Mouse (Mus musculus) hematopoietic stem cell, adult 5-6 weeks (primary cell): ENCODE results near the gene Rhcg. TPM values are rescaled to one million over a fixed set of nuclear protein-coding genes. Genes with fewer than 3 reads are reported as not detected.

ENCODE experiments used
- ATAC-seq, 2 experiments: fragments of 125-278 bp in 1 of 2; replicated peaks in 1 of 2; 2 replicates each; pipeline ENCODE4 v1.8.0; 2016 to 2017; ENCODE audit warnings: inconsistent platforms in 2 of 2, mild to moderate bottlenecking in 2 of 2, moderate number of reproducible peaks in 2 of 2, low read depth in 1 of 2, moderate TSS enrichment in 1 of 2; ENCODE audit not compliant: low FRiP score in 2 of 2, poor library complexity in 2 of 2, severe bottlenecking in 2 of 2, insufficient read depth in 1 of 2, low TSS enrichment in 1 of 2
- total RNA-seq: library from RNA; stranded (forward); fragments of 172-1452, 232-1000 nt; gene quantifications from 2 replicates; pipeline ENCODE4 v1.2.3, GENCODE M21; 2017

Gene Rhcg
- total RNA-seq, 1 experiment from 2014 or later: not detected

DNA sequence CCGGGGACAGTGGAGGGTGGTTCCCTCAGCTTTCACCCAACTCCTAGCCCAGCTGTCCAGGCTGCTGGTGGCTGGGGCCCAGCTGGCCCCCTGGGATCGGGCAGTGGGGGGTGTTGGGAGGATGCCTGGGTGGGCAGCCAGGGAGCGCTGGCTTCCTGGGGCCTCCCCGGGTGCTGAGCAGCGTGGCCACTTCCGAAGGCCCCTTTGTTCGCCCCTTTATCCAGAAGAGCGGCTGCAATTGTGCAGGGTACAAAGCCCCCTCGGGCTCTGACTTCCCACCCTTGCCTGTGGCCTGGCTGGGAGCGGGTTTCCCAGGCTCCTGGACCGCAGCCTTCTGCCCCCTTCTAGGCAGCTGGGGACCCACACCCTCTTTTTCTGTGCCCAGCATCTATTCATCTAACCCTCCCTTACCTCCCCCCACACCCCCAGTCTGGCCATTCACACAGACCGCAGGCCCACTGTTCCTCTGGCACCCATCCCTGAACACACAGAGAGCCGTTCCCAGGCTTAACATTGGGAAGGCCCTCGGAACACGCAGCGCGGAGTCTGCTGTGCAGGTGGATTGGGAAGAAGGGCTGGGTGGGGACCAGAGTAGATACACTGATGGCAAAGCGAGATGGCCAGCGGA, 45.2 kb downstream of the Rhcg start:
- no peak for ATAC-seq

DNA sequence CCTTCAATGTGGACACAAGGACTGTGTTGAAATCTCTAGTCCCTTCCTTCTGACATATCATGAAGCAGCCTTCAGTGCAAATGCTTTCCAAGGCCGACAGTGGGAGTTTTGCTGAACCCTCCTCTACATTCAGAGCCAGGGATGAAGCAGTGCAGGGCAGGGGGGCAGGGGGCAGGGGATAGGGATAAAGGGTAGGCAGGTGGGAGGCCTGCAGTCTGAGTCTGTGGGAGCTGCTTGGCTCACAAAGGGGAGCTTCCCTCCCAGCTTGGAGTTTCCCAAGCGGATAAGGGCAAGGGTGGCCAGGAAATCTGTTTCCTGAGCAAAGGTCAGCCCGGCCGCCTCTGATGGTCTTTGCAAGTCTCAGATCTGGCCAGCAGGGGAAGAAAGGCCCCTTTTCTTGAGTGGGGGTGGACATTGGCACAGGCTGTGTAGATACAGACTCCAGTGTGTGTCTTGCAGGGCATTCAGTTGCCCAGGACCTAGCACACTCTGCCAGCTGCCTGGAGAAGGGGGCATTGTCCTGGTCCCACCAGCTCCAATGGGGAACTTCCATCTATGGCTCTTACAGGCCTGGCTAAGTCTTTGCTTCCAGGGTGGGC, 48.4 kb downstream of the Rhcg start:
- ATAC-seq: 0 out of 4 replicates have a peak, but pooled peaks of 1 of the 2 experiments have one; percentile 7

DNA sequence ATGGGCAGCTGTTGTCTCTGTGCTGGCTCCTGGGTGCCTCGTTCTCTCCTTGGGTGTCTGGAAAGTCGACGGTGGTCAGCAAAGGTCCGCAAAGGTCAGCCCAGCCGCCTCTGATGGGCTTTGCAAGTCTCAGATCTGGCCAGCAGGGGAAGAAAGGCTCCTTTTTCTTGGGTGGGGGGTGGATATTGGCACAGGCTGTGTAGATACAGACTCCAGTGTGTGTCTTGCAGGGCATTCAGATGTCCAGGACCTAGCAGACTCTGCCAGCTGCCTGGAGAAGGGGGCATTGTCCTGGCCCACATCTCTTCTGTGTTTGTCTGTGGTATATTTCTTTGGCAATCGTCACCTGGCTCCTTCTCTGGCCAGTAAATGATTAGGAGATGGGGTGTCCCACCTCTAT, 49.2 kb downstream of the Rhcg start:
- no peak for ATAC-seq

DNA sequence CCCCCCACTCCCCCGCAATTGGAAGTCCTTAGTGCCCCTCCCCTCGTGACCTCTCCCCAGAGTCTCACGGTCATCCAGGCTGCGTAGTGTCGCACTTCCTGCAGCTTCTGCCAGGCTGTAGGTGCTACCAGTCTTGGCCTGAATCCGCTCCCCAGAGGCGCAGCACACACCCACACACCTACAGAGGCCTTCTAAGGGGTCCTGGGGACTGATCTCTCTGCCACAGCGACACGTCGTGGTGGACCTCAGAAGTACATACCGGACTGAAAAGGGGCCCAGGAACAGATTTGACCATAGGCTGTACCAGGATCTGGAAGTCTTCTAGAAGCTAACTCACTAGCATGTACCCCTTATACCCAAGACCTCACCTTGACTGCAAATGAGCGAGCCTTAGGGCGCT, 53.8 kb downstream of the Rhcg start:
- ATAC-seq: peak; percentile 42; a peak in 1 of 4 replicates

DNA sequence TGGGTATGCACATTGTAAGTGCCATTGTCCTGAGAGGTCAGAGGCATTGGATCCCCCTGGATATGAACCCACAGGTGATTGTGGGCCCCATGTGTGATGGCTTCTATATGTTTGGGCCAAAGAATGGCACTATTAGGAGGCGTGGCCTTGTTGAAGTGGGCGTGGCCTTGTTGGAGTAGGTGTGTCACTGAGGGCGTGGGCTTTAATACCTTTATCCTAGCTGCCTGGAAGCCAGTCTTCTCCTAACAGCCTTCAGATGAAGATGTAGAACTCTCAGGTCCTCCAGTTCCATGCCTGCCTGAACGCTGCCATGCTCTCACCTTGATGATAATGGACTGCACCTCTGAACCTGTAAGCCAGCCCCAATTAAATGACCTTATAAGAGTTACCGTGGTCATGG, 55.1 kb downstream of the Rhcg start:
- no peak for ATAC-seq

DNA sequence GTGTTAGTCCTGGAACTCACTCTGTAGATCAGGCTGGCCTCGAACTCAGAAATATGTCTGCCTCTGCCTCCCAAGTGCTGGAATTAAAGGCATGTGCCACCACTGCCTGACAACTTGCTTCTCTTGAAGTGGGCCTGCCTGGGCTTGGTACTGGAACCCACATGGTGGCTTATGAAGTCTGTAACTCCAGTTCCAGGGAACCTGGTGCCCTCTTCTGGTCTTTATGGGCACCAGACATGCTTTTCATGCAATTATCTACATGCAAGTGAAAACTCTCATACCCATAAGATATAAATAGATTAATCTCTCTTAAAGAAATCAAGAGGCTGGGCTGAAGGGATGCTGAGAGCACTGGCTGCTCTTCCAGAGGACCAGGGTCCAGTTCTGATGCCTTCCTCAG, 58.8 kb downstream of the Rhcg start:
- no peak for ATAC-seq

DNA sequence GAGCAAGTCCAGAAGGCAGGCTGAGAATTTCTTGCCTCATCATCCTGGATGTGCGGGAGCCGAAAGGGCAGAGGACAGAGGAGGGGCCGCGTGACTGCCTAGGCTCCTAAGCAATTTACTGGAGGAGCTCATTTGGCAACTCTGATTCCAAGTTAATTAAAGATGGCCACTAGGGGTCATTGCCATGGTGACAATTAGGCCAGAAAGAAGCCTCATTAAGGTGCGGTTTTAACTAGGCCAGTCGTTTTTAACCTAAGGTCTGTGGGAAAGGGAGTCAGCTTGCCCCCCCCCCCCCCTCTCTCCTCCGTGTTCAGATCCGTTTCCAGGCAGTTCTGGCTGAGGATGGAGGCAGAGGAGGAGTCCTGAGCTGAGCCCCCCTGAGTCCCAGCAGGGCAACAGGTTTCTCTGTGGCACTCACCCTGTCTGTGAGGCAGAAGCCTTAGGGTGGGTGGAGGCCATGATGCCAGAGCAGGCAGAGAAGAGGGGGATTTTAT, 59.7 kb downstream of the Rhcg start:
- ATAC-seq: no peak

DNA sequence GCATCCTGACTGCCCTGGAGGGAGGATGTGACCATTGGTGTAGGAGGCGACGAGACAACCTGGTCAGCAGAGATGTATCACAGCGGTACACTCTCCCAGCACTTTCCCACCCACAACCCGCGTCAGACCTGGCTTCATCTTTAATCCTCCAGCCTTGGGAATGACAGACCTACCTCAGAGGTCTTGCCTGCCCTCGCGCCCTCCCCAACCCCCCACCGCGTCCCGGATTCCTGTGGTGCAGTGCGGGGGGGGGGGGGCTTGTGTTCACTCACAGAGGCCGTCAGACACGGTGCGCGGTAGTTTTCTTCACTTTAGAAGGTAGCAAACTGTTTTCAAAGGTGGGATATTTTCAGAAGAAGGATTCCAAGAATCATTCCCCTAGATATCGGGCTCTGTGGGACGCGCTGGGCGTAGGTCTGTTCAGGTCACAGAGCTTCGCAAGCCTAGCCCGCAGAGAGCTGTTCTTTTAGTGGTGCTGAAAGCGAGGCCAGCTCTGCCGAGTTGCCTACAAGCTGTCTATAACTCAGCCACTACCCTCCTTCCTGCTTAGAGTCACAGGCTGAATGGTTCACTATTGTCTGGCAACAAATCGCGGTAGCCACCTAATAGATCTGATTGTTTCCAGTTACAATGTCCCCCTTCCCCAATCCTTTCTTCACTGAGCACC, 62.0 kb downstream of the Rhcg start:
- ATAC-seq: peak in 1 of 2 experiments; percentile 69; a peak in 1 of 4 replicates

DNA sequence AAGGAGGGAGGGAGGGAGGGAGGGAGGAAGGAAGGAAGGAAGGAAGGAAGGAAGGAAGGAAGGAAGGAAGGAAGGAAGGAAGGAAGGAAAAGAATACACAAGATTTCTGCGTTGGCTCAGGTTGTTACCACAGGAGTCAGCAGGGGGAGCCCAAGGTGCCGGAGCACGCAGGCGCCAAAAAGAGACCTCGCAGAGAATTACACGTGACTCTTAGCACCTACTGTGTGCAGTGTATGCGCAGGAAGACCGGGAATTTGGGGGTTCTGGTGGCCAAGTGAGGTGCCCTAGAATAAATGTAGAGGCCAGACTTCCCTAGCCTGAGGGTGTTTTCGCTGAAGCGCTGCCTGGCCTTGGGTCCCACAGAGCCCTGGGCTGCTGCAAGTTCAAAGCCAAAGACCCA, 64.8 kb downstream of the Rhcg start:
- ATAC-seq: no peak

DNA sequence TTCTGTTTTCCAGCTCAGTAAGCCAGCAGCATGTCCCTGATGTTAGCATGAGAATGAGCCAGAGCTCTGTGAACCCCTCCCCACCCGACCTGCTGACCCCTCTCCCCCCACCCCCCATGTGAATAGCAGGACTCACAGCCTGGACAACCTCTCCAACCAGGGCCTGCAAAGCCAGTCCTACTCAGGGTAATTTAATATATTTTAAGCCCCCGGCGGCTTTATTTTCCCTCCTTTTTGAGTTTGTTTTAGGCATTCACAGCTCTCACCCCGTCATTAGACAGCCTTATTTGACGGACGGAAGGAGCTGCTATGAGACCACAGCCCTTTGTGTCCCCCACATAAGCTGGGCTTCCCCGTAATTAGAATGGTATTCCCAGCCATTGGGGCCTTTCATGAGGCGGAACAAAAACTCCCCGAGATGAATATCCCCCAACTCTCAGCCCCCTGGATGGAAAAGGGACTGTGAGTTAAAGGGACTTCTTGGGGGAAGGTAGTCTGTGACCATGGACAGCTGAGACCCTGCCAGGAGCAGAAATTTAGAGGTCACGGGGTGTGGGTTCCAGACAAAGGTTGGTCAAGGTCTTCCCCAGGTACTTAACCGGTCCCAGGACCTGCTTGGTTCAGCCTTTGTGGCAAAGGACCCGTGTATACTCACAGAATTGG, 68.4 kb downstream of the Rhcg start:
- no peak for ATAC-seq

DNA sequence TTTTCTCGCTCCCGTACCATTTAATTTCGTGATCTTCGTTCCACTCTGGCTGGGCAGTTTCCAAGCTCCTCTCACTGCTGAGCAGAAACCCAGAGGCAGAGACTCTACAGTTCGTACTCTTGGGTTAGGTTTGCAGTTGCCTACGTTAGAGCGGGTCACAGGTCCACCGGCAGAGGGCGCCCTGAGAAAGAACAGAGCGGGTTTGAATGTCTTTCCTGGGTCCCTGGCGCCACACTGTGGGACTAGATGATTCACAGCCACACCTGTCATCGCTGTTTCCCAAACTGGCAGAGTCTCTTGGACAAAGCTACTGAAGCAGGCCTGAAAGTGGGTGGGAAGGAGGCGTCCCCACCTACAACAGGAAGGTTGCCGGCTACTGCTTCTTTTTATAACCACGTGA, 70.4 kb downstream of the Rhcg start:
- ATAC-seq: peak; percentile 71 to 76; a peak in 3 of 4 replicates

DNA sequence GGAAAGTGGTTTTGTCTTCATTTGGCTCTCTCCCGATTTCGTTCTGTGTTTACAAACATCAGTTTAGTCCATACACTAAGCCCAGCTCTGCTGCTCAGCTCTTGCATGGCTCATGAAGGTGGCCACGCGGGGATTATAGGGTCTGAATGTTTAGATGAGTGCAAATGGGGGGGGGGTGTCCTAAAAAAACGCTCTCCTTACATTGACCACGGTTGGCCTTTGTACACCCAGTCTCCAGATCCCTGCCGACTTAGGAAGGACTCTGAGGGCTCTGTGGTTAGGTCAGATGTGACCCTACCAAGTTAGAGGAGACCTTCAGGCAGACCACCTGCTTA, 72.4 kb downstream of the Rhcg start:
- no peak for ATAC-seq

DNA sequence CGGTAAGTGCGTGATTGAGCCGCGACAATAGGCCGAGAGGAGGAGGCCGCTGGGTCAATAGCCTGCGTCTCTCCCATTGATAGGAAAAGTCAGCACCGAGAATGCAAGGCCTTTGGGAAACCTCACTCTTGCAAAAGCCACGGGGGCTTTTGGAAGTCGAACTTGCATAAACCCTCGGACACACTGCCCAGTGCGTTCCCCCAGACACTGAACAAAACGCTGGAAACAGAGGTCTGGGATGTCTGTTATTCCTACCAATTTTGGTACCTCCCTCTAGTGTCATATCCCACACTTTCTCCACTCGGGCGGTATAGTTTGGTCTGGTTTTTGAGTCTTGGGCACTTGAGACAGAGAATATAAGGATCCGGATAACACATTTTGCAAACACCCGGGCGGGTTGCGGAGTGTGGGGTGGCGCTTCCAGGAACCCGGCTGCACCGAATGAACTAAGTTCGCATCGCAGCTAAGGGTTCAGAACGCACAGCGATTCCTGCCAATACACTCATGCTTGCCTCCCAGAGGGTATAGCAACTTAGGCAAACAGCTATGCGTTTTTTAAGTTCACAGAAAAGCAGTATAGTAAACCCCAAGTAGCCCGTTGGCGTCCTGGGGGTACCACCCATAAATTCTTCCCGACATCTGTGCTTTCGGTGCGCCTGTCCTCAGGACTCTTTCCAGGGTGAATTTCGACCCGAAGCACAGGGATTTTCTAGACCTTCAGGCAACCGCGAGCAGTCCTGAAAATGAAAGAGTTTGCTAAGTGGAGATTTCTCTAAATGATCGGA, 73.0 kb downstream of the Rhcg start:
- no peak for ATAC-seq

Other genes starting within 250 kb of the Rhcg start
- gene Rlbp1, start 230.6 kb downstream of the Rhcg start, total RNA-seq: not detected in 2 replicates
- 30.8 and 37.4 TPM in 2 replicates for gene Fanci, start 225.7 kb downstream of the Rhcg start, total RNA-seq
- 36.2 and 39.3 TPM in 2 replicates for gene Polg, start 151.3 kb downstream of the Rhcg start, total RNA-seq
- gene Ticrr, start 42.5 kb upstream of the Rhcg start, total RNA-seq: 15.3 and 18.2 TPM in 2 replicates
- gene Kif7, start 98.1 kb upstream of the Rhcg start, total RNA-seq: 1.8 and 2.8 TPM in 2 replicates
- gene Plin1, start 115.2 kb upstream of the Rhcg start, total RNA-seq: not detected in 2 replicates
- gene Pex11a, start 125.5 kb upstream of the Rhcg start, total RNA-seq: 4.9 and 5.6 TPM in 2 replicates
- gene Wdr93, start 125.5 kb upstream of the Rhcg start, total RNA-seq: not detected in 2 replicates
- not detected in 2 replicates for gene Mesp1, start 176.1 kb upstream of the Rhcg start, total RNA-seq
- 0.63 TPM in 1 of 2 replicates, not detected in the other for gene Mesp2, start 193.1 kb upstream of the Rhcg start, total RNA-seq
- gene Anpep, start 243.4 kb upstream of the Rhcg start, total RNA-seq: 0.38 and 0.55 TPM in 2 replicates